Mouse (Mus musculus): ENCODE data around the gene Selenoo.

GRCm38 (mm10) chr15:89138531-89138930 is 49.6 kb downstream of the Selenoo start:
- TF ChIP-seq CTCF (IDR thresholded peaks at IDR 0.05; ENCODE audit: low read depth, low read length) (no peak), POLR2A (IDR thresholded peaks at IDR 0.05; ENCODE audit: insufficient read depth, low read length) (no peak)

All from ES-Bruce4 (cell line).